Mouse (Mus musculus): ENCODE results near the gene Kcnma1. TPM values are rescaled to one million over a fixed set of nuclear protein-coding genes. Genes with fewer than 3 reads are reported as not detected.

The Kcnma1 gene
- total and polyA plus RNA-seq, 2 experiments, result 0.18 TPM; not detected in 1

DNA sequence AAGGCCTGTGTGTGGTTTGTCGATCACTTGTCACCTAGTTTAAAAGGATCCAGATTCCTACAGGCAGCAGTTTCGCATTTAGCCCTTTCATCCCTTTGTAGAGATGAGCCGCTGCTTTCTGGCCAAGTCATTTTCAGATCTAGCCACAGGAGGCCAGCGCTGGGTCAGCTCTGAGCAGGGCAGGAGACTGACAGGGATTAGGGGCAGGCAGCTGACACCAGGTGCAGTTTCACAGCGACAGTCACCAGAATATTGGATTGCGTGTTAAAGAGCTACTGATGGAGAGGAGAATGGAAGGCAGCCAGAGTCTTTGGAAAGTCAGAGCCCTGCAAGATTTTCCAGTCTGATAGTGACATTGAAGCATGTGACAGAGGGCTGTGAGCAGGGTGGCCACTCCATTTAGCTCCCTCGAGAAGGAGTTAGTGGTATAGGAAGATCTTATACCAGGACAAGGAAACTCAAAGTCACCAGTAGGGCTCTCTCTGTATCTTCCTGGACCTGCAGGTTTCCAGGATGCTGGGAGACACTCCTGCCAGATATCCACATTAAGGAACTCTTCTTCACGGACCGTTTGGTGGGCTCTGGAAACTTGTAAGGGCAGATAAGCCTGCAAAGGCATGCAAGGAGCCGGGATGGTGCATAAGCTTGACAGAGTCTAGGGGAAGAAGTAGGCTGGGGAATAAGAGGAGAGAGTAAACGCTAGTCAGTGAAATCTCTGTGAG is 21.4 kb upstream of the Kcnma1 start:
- WGBS, result 26% methylated on average over 11 of the region's 11 CpGs
- no peak for DNase-seq (ENCODE audit: extremely low read depth, low read depth, low spot score)
- no peak overlapping the region for H3K9ac ChIP-seq (ENCODE audit: low read depth, low read length)

DNA sequence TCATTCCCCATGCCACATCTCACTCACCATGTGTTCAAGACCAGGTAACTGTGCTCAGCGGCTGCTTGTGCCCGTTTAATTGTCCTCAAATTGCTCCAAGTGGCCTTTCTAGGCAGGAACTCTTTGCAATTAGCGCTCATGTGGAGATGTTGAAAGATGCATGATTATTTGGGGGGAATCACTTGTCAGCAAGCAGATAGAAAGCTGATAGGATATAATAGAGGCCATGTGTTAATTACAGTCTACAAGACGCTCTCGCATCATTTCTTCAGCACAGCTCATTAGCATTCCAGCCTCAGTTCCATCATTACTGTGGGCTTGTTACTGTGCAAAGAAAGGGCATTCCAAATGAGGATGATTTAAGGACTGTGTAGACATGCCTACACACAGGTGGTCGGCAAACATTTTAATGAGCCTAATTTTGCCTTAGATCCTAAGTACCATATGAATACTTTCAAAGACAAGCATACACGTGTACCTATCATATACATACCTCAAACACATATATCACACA is 18.6 kb upstream of the Kcnma1 start:
- Histone ChIP-seq H3K27me3 (ENCODE audit: control insufficient read depth, insufficient read depth, low read length) (no peaks in the 10 kb centered on the region), H3K27ac (replicated peaks; ENCODE audit: insufficient read depth, low read depth, low read length) (no peak overlapping the region), H3K36me3 (ENCODE audit: control insufficient read depth, insufficient read depth, low read length) (no peaks in the 10 kb centered on the region), H3K4me3 (ENCODE audit: insufficient read depth, low read depth, low read length) (no peak overlapping the region), H3K4me1 (ENCODE audit: control insufficient read depth, insufficient read depth, low read length) (no peaks in the 10 kb centered on the region), H3K79me2 (ENCODE audit: control insufficient read depth, insufficient read depth, low read length) (no peaks in the 10 kb centered on the region; the same call in 1 of the 2 replicates), H3K9ac (ENCODE audit: low read depth, low read length) (no peak overlapping the region)
- 85% methylated on average over 7 of the region's 7 CpGs for WGBS
- no peak for TF ChIP-seq CTCF (IDR thresholded peaks at IDR 0.05; ENCODE audit: low read depth, low read length)
- no peak for TF ChIP-seq POLR2A (IDR thresholded peaks at IDR 0.05; ENCODE audit: extremely low read depth, insufficient read depth, low read length)
- no peak for DNase-seq (ENCODE audit: extremely low read depth, low read depth, low spot score)

More for the DNA sequence above, 21.4 kb upstream of the Kcnma1 start:
- Histone ChIP-seq H3K27ac (replicated peaks; ENCODE audit: insufficient read depth, low read depth, low read length) (no peak overlapping the region), H3K79me2 (ENCODE audit: control insufficient read depth, insufficient read depth, low read length) (no peaks in the 10 kb centered on the region; the same call in 1 of the 2 replicates), H3K27me3 (ENCODE audit: control insufficient read depth, insufficient read depth, low read length) (no peaks in the 10 kb centered on the region), H3K4me3 (ENCODE audit: insufficient read depth, low read depth, low read length) (no peak overlapping the region), H3K36me3 (ENCODE audit: control insufficient read depth, insufficient read depth, low read length) (no peaks in the 10 kb centered on the region), H3K4me1 (ENCODE audit: control insufficient read depth, insufficient read depth, low read length) (no peaks in the 10 kb centered on the region)
- TF ChIP-seq CTCF (IDR thresholded peaks at IDR 0.05; ENCODE audit: low read depth, low read length) (no peak), POLR2A (IDR thresholded peaks at IDR 0.05; ENCODE audit: extremely low read depth, insufficient read depth, low read length) (no peak)

DNA sequence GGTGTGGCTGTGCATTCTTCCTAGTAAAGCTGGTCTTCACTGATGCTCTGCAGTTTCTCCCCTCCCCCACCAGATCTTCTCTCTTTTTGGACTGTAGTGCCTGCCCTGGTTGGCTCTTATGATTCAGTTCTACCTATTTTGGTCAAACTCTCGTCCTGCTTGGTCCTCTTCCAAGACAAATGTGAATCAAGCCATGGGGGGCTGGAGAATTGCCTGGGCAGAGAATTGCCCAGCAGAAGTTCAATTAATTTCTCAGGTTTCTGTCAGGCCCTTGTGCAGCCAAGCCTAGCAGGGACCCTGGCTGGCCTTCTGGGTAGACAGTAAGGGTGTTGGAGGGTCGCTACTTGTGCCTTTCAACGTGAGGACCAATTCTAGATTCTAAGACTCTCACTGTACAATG is 17.9 kb upstream of the Kcnma1 start:
- WGBS, result 66% methylated on average over 3 of the region's 3 CpGs
- H3K36me3 ChIP-seq (ENCODE audit: control insufficient read depth, insufficient read depth, low read length), result no peaks in the 10 kb centered on the region

DNA sequence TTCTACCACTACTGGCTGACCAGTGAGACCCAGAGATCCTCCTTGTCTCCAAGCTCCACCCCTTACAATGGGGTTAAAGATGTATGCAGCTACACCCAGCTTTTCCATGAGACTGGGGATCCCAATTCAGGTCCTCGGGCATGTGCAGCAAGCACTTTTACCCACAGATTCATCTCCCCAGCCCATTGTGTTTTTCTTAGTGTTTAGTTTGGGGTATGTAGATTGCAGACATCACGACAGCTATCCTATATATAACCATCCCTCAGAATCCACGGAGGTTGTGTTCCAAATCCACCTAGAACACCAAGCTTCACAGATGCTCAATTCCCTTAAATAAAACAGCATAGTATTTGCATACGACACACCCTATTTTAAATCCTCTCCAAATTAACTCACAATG is 6.4 kb upstream of the Kcnma1 start:
- 78% methylated on average over 4 of the region's 4 CpGs for WGBS

More for the DNA sequence above, 17.9 kb upstream of the Kcnma1 start:
- no peaks in the 10 kb centered on the region; the same call in 1 of the 2 replicates for H3K79me2 ChIP-seq (ENCODE audit: control insufficient read depth, insufficient read depth, low read length)
- no peak for TF ChIP-seq POLR2A (IDR thresholded peaks at IDR 0.05; ENCODE audit: extremely low read depth, insufficient read depth, low read length)
- no peak for TF ChIP-seq CTCF (IDR thresholded peaks at IDR 0.05; ENCODE audit: low read depth, low read length)
- no peak overlapping the region for H3K27ac ChIP-seq (replicated peaks; ENCODE audit: insufficient read depth, low read depth, low read length)
- no peak for DNase-seq (ENCODE audit: extremely low read depth, low read depth, low spot score)
- H3K4me1 ChIP-seq (ENCODE audit: control insufficient read depth, insufficient read depth, low read length), result no peaks in the 10 kb centered on the region
- H3K9ac ChIP-seq (ENCODE audit: low read depth, low read length), result no peak overlapping the region
- no peak overlapping the region for H3K4me3 ChIP-seq (ENCODE audit: insufficient read depth, low read depth, low read length)
- H3K27me3 ChIP-seq (ENCODE audit: control insufficient read depth, insufficient read depth, low read length), result no peaks in the 10 kb centered on the region

DNA sequence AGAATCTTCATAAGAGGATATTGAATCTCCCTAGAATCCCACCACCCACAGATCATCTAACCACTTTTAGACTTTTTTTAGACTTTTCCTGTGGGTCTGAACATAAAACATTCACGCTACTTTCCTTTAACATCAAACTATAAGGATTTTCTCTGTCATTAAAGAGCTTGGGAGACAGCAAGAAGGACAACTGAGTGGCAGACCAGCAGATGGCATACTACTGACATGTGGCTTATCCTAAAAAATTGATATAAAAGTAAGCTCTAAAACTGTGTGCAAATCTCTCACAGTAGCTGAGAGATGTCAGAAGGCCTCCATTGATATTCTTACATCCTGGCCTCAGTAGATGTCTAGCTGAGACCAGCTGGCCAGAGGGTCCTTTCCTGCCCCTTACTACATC is 4.3 kb downstream of the Kcnma1 start:
- Histone ChIP-seq H3K79me2 (ENCODE audit: control insufficient read depth, insufficient read depth, low read length) (no peaks in the 10 kb centered on the region), H3K27ac (replicated peaks; ENCODE audit: insufficient read depth, low read depth, low read length) (no peak overlapping the region), H3K36me3 (ENCODE audit: control insufficient read depth, insufficient read depth, low read length) (no peaks in the 10 kb centered on the region), H3K4me1 (ENCODE audit: control insufficient read depth, insufficient read depth, low read length) (no peaks in the 10 kb centered on the region), H3K4me3 (ENCODE audit: insufficient read depth, low read depth, low read length) (no peak overlapping the region), H3K9ac (ENCODE audit: low read depth, low read length) (no peak overlapping the region), H3K27me3 (ENCODE audit: control insufficient read depth, insufficient read depth, low read length) (peaks cover 3% of the 10 kb centered on the region; the same call in 1 of the 2 replicates)
- no peak for DNase-seq (ENCODE audit: extremely low read depth, low read depth, low spot score)
- WGBS, result 65% methylated on average over 1 of the region's 1 CpGs
- TF ChIP-seq POLR2A (IDR thresholded peaks at IDR 0.05; ENCODE audit: extremely low read depth, insufficient read depth, low read length), result no peak
- TF ChIP-seq CTCF (IDR thresholded peaks at IDR 0.05; ENCODE audit: low read depth, low read length), result no peak

More for the DNA sequence above, 6.4 kb upstream of the Kcnma1 start:
- TF ChIP-seq CTCF (IDR thresholded peaks at IDR 0.05; ENCODE audit: low read depth, low read length), result no peak
- TF ChIP-seq POLR2A (IDR thresholded peaks at IDR 0.05; ENCODE audit: extremely low read depth, insufficient read depth, low read length), result no peak
- H3K27ac ChIP-seq (replicated peaks; ENCODE audit: insufficient read depth, low read depth, low read length), result no peak overlapping the region
- H3K79me2 ChIP-seq (ENCODE audit: control insufficient read depth, insufficient read depth, low read length), result no peaks in the 10 kb centered on the region
- no peaks in the 10 kb centered on the region for H3K27me3 ChIP-seq (ENCODE audit: control insufficient read depth, insufficient read depth, low read length)
- DNase-seq (ENCODE audit: extremely low read depth, low read depth, low spot score), result no peak
- H3K36me3 ChIP-seq (ENCODE audit: control insufficient read depth, insufficient read depth, low read length), result no peaks in the 10 kb centered on the region
- H3K4me3 ChIP-seq (ENCODE audit: insufficient read depth, low read depth, low read length), result no peak overlapping the region
- no peak overlapping the region for H3K9ac ChIP-seq (ENCODE audit: low read depth, low read length)
- no peaks in the 10 kb centered on the region for H3K4me1 ChIP-seq (ENCODE audit: control insufficient read depth, insufficient read depth, low read length)

DNA sequence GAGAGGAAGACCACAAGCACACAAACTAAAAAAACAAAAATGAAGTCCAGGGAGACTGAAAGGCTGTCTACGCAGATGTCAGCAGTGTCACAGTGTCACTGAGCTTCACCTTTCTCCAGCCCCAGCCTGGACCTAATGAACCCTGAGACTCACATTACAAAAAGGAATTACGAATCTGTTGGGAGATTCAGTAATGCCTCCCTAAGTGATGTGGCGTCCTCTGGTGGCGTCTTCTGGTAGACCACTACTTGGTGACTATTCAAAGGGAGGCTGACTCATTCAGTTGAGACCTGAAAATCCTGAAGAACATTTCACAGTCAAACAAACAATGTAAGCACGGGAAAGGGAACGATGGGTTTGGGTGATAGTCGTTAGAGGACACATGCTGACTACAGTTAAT is 6.0 kb downstream of the Kcnma1 start:
- Histone ChIP-seq H3K27me3 (ENCODE audit: control insufficient read depth, insufficient read depth, low read length) (peaks cover 19% of the 10 kb centered on the region), H3K4me3 (ENCODE audit: insufficient read depth, low read depth, low read length) (no peak overlapping the region), H3K4me1 (ENCODE audit: control insufficient read depth, insufficient read depth, low read length) (0 out of 2 replicates have a peak, but pooled peaks cover 2% of the 10 kb centered on the region), H3K9ac (ENCODE audit: low read depth, low read length) (no peak overlapping the region), H3K36me3 (ENCODE audit: control insufficient read depth, insufficient read depth, low read length) (no peaks in the 10 kb centered on the region), H3K27ac (replicated peaks; ENCODE audit: insufficient read depth, low read depth, low read length) (no peak overlapping the region), H3K79me2 (ENCODE audit: control insufficient read depth, insufficient read depth, low read length) (no peaks in the 10 kb centered on the region)
- peak; percentile 3 for DNase-seq (ENCODE audit: extremely low read depth, low read depth, low spot score)
- 10% methylated on average over 7 of the region's 7 CpGs for WGBS
- TF ChIP-seq POLR2A (IDR thresholded peaks at IDR 0.05; ENCODE audit: extremely low read depth, insufficient read depth, low read length), result no peak
- peak; percentile 14; the same call in 1 of the 2 replicates for TF ChIP-seq CTCF (IDR thresholded peaks at IDR 0.05; ENCODE audit: low read depth, low read length)

Measured in liver, adult 2 months (tissue).